Mouse (Mus musculus): ENCODE data around the gene Etl4.

Etl4 gene

GRCm38 (mm10) chr2:20764566-20765090 is 855.0 kb downstream of the Etl4 start:
- no peak for DNase-seq (ENCODE audit: low spot score)

- no peak for DNase-seq (ENCODE audit: low spot score)
Observed at GRCm38 (mm10) chr2:20768681-20769080, 859.1 kb downstream of the Etl4 start.

GRCm38 (mm10) chr2:20770171-20770570 is 860.6 kb downstream of the Etl4 start:
- DNase-seq (ENCODE audit: low spot score), result no peak

- DNase-seq (ENCODE audit: low spot score), result no peak
Observed at GRCm38 (mm10) chr2:20774462-20774861, 864.9 kb downstream of the Etl4 start.

GRCm38 (mm10) chr2:20776171-20776704 is 866.7 kb downstream of the Etl4 start:
- no peak for DNase-seq (ENCODE audit: low spot score)

GRCm38 (mm10) chr2:20777931-20778330 is 868.4 kb downstream of the Etl4 start:
- no peak for DNase-seq (ENCODE audit: low spot score)

- peak; percentile 59 for DNase-seq (ENCODE audit: low spot score)
Observed at GRCm38 (mm10) chr2:20779484-20780381, 870.2 kb downstream of the Etl4 start.

- DNase-seq (ENCODE audit: low spot score), result no peak
Observed at GRCm38 (mm10) chr2:20801236-20801890, 891.8 kb downstream of the Etl4 start.

GRCm38 (mm10) chr2:20811506-20811905 is 901.9 kb downstream of the Etl4 start:
- peak; percentile 5 for DNase-seq (ENCODE audit: low spot score)

- DNase-seq (ENCODE audit: low spot score), result no peak
Observed at GRCm38 (mm10) chr2:20813986-20814385, 904.4 kb downstream of the Etl4 start.

GRCm38 (mm10) chr2:20818226-20818625 is 908.6 kb downstream of the Etl4 start:
- no peak for DNase-seq (ENCODE audit: low spot score)

GRCm38 (mm10) chr2:20826258-20826657 is 916.7 kb downstream of the Etl4 start:
- DNase-seq (ENCODE audit: low spot score), result no peak

GRCm38 (mm10) chr2:20830882-20831281 is 921.3 kb downstream of the Etl4 start:
- no peak for DNase-seq (ENCODE audit: low spot score)

GRCm38 (mm10) chr2:20831608-20832406 is 922.2 kb downstream of the Etl4 start:
- DNase-seq (ENCODE audit: low spot score), result no peak

- no peak for DNase-seq (ENCODE audit: low spot score)
Observed at GRCm38 (mm10) chr2:20849346-20849745, 939.8 kb downstream of the Etl4 start.
